Mouse (Mus musculus) urinary bladder, adult 2 months (tissue): Measurements from ENCODE around the gene Cdca3. TPM values are rescaled to one million over a fixed set of nuclear protein-coding genes. Genes with fewer than 3 reads are reported as not detected.

Source experiments
- DNase-seq: peaks from one replicate; pipeline ENCODE4 v3.0.0; 2022; ENCODE audit warnings: low spot score
- polyA plus RNA-seq: library from polyadenylated mRNA; depleted of rRNA; stranded (reverse); fragments of >200 nt; gene quantifications from 2 replicates; pipeline ENCODE4 v1.2.3, GENCODE M21; 2012

The Cdca3 gene
- polyA plus RNA-seq, 1 experiment, result 5.5 TPM

DNA sequence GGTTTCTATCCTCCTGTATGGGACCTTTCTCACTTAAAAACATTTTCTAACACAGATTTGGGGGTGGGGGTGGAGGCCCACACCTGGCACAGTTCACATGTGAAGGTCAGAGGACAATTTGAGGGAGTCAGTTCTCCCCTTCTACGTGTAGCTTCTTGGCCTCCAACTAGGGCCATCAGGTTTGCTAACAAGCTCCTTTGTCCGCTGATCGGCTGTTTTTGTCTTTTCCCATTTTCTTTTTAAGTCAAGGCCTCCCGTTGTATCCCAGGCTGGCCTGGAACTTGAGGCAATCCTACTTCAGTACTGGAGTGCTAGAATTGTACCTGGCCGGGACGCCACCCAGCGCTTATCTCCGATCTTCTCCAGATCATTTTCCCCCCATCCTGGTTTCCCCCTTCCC is 2.3 kb downstream of the Cdca3 start:
- DNase-seq, result no peak

DNA sequence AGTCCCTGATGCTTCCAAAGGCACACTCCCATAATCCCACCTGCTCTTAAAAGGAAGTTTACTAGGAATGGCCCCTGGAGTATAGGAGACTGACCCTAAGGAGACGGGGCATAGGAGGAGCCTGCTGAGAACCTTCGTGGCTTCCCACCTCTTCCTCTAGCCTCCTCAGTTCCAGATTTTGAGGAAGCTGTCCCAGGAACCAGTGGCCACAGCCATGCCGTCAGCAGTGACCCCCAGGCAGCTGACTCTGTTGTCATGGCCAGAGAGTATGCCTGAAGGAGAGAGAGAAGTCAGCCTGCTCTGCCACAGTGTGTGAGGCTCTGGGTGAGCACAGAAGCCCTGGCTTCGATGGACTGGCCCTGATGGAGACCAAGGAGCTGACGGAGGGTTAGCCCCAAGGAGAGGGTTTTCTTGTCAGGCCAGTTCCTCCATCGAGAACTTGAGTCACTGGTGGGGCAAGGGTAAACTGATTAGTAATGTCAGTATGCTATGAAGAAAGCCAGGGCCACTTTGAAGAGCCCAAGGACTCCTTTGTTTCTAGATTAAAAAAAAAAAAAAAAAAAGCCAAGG is 5.2 kb downstream of the Cdca3 start:
- DNase-seq, result no peak

DNA sequence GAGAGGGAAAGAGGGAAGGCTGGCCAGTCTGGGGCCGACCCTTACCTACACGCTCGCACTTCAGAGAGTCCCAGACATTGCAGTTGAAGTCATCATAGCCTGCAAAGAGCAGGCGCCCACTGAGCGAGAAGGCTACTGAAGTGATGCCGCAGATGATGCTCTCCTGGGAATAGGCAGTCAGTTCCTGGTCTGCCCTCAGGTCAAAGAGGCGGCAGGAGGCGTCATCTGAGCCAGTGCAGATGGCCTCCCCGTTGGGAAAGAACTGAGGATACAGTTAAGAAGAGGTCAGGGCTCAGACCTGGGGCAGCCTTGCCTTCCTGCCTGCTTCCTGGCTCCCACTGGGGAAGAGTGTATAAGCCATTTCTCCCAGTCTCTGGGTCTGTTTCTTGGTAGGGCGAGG is 6.2 kb downstream of the Cdca3 start:
- no peak for DNase-seq

- no peak for DNase-seq
Observed at GRCm38 (mm10) chr6:124836411-124836810, 7.1 kb downstream of the Cdca3 start.

GRCm38 (mm10) chr6:124839805-124840204 is 10.5 kb downstream of the Cdca3 start:
- DNase-seq, result no peak

DNA sequence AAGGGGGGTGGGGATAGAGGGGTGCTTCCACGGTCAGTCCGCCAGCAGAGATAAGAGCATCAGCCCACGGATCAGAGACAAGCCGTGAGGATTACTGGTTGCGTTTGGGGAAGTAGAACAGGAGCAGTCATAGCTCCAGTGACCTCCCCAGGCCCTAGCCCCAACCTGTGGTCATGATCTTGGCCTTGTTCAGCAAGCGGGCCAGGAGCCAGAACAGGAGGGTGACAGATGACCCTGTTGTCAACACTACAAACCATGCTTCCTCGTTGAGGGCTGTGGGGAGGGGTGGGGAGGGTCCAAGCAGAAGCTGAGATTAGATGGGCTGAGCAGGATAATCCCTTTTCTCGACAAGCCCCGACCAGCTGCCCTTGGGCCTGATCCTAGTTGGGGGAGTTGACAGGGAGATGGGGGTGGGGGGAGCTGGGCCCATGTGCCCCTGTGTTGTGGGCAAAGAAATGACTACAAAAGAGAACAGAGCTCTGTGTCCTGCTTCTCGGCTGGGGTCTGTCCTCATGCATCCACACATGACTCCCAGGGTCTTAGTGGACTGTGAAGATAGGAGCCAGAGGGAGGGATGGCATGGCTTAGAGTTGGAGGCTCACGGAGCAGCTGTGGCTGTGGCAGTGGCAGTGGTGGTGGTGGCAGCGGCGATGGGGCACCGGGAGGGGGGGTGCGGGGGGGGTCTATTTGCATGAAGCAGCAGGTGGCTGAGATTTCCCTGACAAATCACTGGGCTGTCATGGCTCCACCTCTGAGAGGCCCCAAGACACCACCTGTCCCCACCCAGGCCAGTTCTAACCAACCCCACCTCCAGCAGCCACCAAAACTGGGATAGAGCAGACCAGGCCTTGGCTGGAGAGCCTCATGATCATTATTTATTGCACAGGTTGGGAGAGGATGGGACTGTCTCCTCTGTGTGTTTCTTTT is 11.2 kb downstream of the Cdca3 start, which contains the start of gene Gnb3:
Gene Gnb3, minus strand, starts transcription at position 35 of the 927 bp plus-strand sequence.
- DNase-seq, result no peak

- DNase-seq, result peak; percentile 71
Observed at GRCm38 (mm10) chr6:124847305-124847704, 18.0 kb downstream of the Cdca3 start.

- DNase-seq, result no peak
Observed at GRCm38 (mm10) chr6:124850535-124850934, 21.2 kb downstream of the Cdca3 start.

DNA sequence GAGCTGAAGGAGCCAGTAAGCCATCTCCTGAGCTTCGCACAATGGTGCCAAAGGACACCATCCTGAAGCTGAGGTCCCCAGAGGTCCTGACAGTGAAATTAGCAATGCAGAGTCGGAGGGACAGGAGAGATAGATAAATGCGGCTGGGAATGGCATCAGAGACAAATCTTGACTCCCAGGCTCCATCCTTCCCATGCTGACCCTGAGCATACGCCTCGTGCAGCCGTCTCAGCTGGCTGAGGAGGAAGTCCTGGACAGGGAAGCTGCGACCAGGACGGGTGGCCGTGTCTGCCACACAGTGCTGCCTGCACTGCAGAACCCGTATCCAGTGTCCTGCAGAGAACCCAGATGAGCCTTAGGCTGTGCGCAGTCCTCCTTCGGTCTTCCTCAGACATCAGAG is 25.3 kb downstream of the Cdca3 start:
- DNase-seq, result no peak

DNA sequence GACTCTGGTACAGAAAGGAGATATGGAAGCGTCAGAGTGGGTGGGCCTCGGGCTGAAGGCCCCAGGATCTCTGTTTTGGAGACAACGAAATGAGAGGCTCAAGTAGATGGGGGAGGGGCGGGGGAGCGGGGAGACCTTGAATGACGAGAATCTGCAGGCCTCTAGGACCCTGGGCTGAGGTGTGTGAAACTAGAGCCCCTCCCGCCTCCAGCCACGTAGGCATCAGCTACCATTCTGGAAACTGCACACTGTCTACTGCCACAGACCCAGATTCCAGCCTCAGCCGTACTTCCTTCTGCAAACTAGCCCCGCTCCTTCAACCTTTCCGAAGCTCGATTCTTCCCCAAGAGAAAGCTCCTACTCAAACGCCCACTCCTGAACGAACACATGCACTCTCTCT is 27.0 kb downstream of the Cdca3 start:
- DNase-seq, result no peak

DNA sequence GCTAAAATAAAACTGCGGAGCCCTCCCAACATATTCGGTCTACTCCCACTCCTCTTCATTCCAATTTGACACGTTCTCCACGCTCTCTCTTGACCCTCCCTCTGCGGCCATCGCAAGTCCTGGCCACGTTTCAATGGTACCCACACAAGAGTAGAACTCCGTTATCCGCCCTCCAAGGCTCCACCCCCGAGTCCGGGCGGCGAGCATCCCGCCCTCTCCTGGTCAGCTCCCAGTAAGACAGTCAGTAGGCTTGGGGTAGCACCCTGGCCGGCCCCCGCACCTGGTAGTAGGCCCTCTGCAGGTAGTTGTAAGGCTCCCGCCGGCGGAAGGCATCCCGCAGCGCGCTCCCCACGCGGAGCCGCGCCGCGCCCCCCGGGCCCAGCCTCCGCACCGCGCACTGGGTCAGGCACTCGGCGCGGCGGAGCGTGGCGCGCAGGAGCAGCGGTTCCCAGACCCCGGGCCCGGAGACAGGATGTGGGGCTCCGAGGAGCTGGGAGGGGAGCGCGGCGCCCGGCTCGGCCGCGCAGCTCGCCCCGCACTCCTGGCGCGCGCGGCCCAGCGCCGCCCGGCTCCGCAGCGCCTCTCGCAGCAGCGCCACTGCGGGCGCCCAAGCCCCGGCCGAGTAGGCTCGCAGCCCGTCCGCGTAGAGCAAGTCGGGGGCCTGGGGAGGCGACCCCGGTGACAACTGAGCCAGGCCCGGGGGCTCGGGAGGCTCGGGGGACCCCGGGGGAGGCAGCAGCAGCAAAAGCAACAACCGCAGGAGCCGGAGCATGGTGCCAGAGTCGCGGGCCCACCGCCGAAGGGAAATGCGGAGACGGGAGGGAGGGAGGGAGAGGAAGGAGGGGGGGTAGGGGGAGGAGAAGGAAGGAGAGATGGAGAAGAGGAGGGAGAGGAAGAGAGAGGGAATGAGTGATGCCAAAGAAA is 27.8 kb downstream of the Cdca3 start, which contains the start of gene P3h3:
Gene P3h3, minus strand, starts transcription at position 837 of the 924 bp plus-strand sequence.
- DNase-seq, result peak; percentile 60

DNA sequence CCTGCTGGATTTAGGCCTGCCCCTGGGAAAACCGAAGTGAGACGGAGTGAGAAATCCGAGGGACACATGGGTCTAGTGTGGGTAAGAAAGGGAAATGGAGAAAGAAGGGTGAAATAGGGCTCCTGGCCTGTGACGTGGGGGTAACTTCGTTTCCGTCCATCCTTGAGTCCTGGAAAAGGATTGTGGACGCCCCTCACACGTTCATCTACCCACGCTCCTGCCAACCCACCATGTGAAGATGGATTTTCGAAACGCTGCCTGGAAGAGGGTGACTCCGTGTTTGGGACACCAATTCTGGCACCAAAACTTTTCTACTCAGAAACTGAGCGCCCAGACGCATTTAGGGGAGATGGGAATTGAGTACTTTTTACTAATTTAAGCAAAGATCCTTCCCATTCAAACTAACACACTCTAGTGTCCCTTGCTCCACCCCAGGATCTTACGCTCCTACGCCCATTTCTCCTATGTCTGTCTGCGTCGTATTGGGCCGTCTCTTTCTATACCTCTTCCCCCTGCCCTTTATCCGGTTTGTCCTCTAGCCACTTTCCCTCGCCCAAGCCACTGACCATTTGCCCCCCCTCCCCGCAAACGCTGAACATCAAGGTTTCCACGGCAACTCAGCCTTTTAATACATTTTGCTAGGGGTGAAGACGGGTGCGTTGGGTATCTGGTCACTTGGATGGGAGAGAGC is 28.6 kb downstream of the Cdca3 start:
- DNase-seq, result no peak

GRCm38 (mm10) chr6:124858561-124859318 is 29.4 kb downstream of the Cdca3 start:
- DNase-seq, result no peak

DNA sequence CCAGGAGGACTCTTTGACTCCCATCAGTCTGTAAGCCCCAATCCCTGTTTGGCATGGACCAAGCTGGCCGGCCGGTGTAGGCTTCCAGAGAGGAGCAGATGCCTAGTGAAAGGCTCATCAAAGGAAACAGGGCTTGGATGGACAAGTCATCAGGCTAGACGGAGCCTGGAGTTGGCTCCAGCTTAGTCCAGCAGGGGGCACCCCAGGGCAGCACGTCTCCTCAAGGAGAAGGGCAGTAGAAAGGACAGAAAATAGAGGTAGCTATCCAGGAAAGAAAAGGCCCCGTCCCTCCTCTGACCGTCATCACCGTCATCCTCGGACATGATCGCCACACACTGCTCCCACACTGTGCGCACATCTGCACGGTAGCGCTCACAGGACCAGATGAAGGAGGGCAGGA is 30.4 kb downstream of the Cdca3 start:
- DNase-seq, result peak; percentile 73

DNA sequence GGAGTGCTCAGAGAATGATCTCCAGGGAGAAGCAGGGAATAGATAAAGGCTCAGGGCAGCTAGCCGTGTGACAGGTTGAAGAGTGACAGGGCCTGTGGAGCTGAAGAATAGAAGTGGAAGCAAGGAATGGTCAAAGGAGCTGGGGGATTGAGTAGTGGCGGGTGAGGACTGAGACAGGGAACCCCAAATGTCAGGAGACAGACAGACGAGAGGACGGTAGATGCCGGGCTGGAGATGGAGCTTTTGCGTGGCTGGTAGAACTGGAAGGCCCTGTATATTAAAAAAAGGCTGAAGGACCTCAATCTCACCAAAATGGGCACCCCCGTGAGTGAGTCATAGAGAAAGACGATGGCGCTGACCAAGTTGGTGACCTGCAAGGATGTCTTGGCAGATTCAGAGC is 31.2 kb downstream of the Cdca3 start:
- no peak for DNase-seq

DNA sequence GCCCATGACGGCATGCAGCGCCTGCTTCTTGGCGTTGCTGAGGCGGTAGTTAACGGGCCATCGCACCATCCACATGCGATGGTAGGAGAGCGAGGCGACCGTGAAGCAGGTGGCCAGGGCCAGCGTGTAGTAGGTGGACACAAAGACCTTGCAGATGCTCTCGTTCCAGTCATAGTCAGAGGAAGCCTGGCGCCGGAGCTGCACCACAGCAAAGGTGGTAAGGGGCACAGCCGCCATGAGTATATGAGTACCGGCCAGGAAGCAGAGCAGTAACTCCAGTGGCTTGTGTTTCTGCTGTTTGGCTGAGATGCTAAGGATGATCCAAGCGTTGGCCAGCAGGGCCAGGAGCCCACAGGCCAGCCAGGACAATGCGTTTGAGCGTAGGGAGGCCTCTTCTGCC is 31.9 kb downstream of the Cdca3 start:
- DNase-seq, result no peak

GRCm38 (mm10) chr6:124861802-124862201 is 32.5 kb downstream of the Cdca3 start:
- no peak for DNase-seq

- DNase-seq, result no peak
Observed at GRCm38 (mm10) chr6:124862406-124863124, 33.2 kb downstream of the Cdca3 start.

DNA sequence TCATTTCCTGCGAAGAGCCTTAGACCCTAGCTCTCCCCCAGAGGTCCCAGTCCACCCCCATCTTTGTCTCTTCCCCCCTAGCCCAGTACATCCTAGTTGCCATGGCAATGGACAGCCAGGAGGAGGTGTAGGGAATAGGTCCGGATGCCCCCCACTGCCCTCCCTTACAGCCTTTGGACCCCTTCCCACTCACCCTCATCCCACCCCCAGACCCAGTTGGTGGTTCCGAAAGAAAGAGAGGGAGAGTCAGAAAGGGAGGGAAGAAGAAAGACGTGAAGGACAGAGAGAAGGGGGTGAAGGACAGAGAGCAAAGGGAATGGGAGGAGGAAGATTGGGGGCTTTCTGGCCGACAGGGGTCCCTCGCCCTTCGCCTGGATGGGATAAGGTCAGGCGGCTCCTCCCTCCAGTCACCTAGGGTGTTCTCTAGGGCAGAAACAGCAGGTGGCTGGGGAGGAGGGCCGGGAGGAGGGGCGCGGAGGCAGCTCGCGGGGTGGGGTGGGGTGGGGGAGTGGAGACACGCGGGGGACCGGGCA is 33.8 kb downstream of the Cdca3 start:
- no peak for DNase-seq
